Mouse (Mus musculus): ENCODE measurements around the gene Rps6kb2. TPM values are rescaled to one million over a fixed set of nuclear protein-coding genes. Genes with fewer than 3 reads are reported as not detected.
A peak's percentile ranks its signal among the peaks of the same experiment; 100 is the strongest.

Gene Rps6kb2
- polyA plus RNA-seq, 1 experiment from 2014 or later: 22.1 TPM

GRCm38 (mm10) chr19:4149764-4150461, 13.2 kb downstream of the Rps6kb2 start:
- WGBS (ENCODE audit: insufficient replicate concordance): 89% methylated on average over 17 of the region's 17 CpGs
- no peak for ATAC-seq
- peak overlapping the region; percentile 89 for H3K4me2 ChIP-seq (ENCODE audit: low read depth, low read length)
- peaks cover 48% of the 10 kb centered on the region for H3K4me1 ChIP-seq (ENCODE audit: insufficient read depth)
- peaks cover 30% of the 10 kb centered on the region for H3K36me3 ChIP-seq (replicated peaks; ENCODE audit: insufficient read depth, low read length)
- no peaks in the 10 kb centered on the region for H3K9me3 ChIP-seq (ENCODE audit: low read length)
- no peaks in the 10 kb centered on the region for H3K27me3 ChIP-seq (ENCODE audit: insufficient read depth, low read length)
- H3K27ac ChIP-seq (ENCODE audit: low read depth): no peak overlapping the region
- DNase-seq: no peak
- peak overlapping the region; percentile 94; the same call in 1 of the 2 replicates for H3K9ac ChIP-seq (replicated peaks)
- TF ChIP-seq EP300 (IDR thresholded peaks at IDR 0.05; ENCODE audit: low read depth) (no peak), CTCF (IDR thresholded peaks at IDR 0.05; ENCODE audit: low read depth) (no peak)
- H3K4me3 ChIP-seq (ENCODE audit: low read depth, low read length): peak overlapping the region; percentile 86; the same call in 1 of the 2 replicates

GRCm38 (mm10) chr19:4149283-4149682, 13.9 kb downstream of the Rps6kb2 start:
- peaks cover 43% of the 10 kb centered on the region for H3K4me1 ChIP-seq (ENCODE audit: insufficient read depth)
- H3K4me3 ChIP-seq (ENCODE audit: low read depth, low read length): peak overlapping the region; percentile 86
- H3K9ac ChIP-seq (replicated peaks): peak overlapping the region; percentile 94
- no peak for ATAC-seq
- WGBS (ENCODE audit: insufficient replicate concordance): 69% methylated on average over 11 of the region's 11 CpGs
- H3K27me3 ChIP-seq (ENCODE audit: insufficient read depth, low read length): no peaks in the 10 kb centered on the region
- DNase-seq: no peak
- H3K9me3 ChIP-seq (ENCODE audit: low read length): no peaks in the 10 kb centered on the region
- TF ChIP-seq CTCF (IDR thresholded peaks at IDR 0.05; ENCODE audit: low read depth): no peak
- TF ChIP-seq EP300 (IDR thresholded peaks at IDR 0.05; ENCODE audit: low read depth): no peak
- peak overlapping the region; percentile 89 for H3K4me2 ChIP-seq (ENCODE audit: low read depth, low read length)
- H3K36me3 ChIP-seq (replicated peaks; ENCODE audit: insufficient read depth, low read length): peaks cover 30% of the 10 kb centered on the region
- H3K27ac ChIP-seq (ENCODE audit: low read depth): peak overlapping the region; percentile 84; the same call in 1 of the 2 replicates

GRCm38 (mm10) chr19:4148819-4149218, 14.3 kb downstream of the Rps6kb2 start:
- peak; percentile 33 for ATAC-seq
- peak overlapping the region; percentile 94 for H3K9ac ChIP-seq (replicated peaks)
- peaks cover 30% of the 10 kb centered on the region for H3K36me3 ChIP-seq (replicated peaks; ENCODE audit: insufficient read depth, low read length)
- DNase-seq: no peak
- peak overlapping the region; percentile 84 for H3K27ac ChIP-seq (ENCODE audit: low read depth)
- 2% methylated on average over 8 of the region's 8 CpGs for WGBS (ENCODE audit: insufficient replicate concordance)
- peaks cover 45% of the 10 kb centered on the region for H3K4me1 ChIP-seq (ENCODE audit: insufficient read depth)
- H3K9me3 ChIP-seq (ENCODE audit: low read length): no peaks in the 10 kb centered on the region
- H3K27me3 ChIP-seq (ENCODE audit: insufficient read depth, low read length): no peaks in the 10 kb centered on the region
- H3K4me2 ChIP-seq (ENCODE audit: low read depth, low read length): peak overlapping the region; percentile 89
- TF ChIP-seq EP300 (IDR thresholded peaks at IDR 0.05; ENCODE audit: low read depth): no peak
- TF ChIP-seq CTCF (IDR thresholded peaks at IDR 0.05; ENCODE audit: low read depth): no peak
- peak overlapping the region; percentile 86 for H3K4me3 ChIP-seq (ENCODE audit: low read depth, low read length)

- H3K4me1 ChIP-seq (ENCODE audit: insufficient read depth): peaks cover 45% of the 10 kb centered on the region
- under 1% methylated on average over 31 of the region's 33 CpGs for WGBS (ENCODE audit: insufficient replicate concordance)
- peak within 1 kb of the TSS; percentile 89 for H3K4me2 ChIP-seq (ENCODE audit: low read depth, low read length)
- no peaks in the 10 kb centered on the region for H3K27me3 ChIP-seq (ENCODE audit: insufficient read depth, low read length)
- no peaks in the 10 kb centered on the region for H3K9me3 ChIP-seq (ENCODE audit: low read length)
- peak within 1 kb of the TSS; percentile 86 for H3K4me3 ChIP-seq (ENCODE audit: low read depth, low read length)
- H3K27ac ChIP-seq (ENCODE audit: low read depth): peak within 1 kb of the TSS; percentile 84
- DNase-seq: peak; percentile 97
- H3K9ac ChIP-seq (replicated peaks): peak within 1 kb of the TSS; percentile 94
- peaks cover 27% of the 10 kb centered on the region for H3K36me3 ChIP-seq (replicated peaks; ENCODE audit: insufficient read depth, low read length)
- peak; percentile 91 for ATAC-seq
- TF ChIP-seq EP300 (IDR thresholded peaks at IDR 0.05; ENCODE audit: low read depth) (no peak), CTCF (IDR thresholded peaks at IDR 0.05; ENCODE audit: low read depth) (no peak)
Observed at GRCm38 (mm10) chr19:4148491-4148806, 14.7 kb downstream of the Rps6kb2 start, which contains the start of gene Coro1b. Gene Coro1b (plus strand): TSS chr19:4148619.

- no peak for ATAC-seq
- H3K4me1 ChIP-seq (ENCODE audit: insufficient read depth): peaks cover 45% of the 10 kb centered on the region
- peak overlapping the region; percentile 14; the same call in 1 of the 2 replicates for H3K27ac ChIP-seq (ENCODE audit: low read depth)
Observed at GRCm38 (mm10) chr19:4147782-4148490, 15.2 kb downstream of the Rps6kb2 start.

GRCm38 (mm10) chr19:4147022-4147405, 16.1 kb downstream of the Rps6kb2 start:
- no peak overlapping the region for H3K4me2 ChIP-seq (ENCODE audit: low read depth, low read length)
- peaks cover 45% of the 10 kb centered on the region for H3K4me1 ChIP-seq (ENCODE audit: insufficient read depth)
- TF ChIP-seq CTCF (IDR thresholded peaks at IDR 0.05; ENCODE audit: low read depth): no peak
- no peak for TF ChIP-seq EP300 (IDR thresholded peaks at IDR 0.05; ENCODE audit: low read depth)
- 56% methylated on average over 3 of the region's 3 CpGs for WGBS (ENCODE audit: insufficient replicate concordance)
- H3K9ac ChIP-seq (replicated peaks): no peak overlapping the region
- H3K27ac ChIP-seq (ENCODE audit: low read depth): no peak overlapping the region
- peaks cover 17% of the 10 kb centered on the region for H3K36me3 ChIP-seq (replicated peaks; ENCODE audit: insufficient read depth, low read length)
- no peaks in the 10 kb centered on the region for H3K9me3 ChIP-seq (ENCODE audit: low read length)
- DNase-seq (no peak), ATAC-seq (no peak)
- H3K4me3 ChIP-seq (ENCODE audit: low read depth, low read length): no peak overlapping the region
- no peaks in the 10 kb centered on the region for H3K27me3 ChIP-seq (ENCODE audit: insufficient read depth, low read length)

More at GRCm38 (mm10) chr19:4147782-4148490, 15.2 kb downstream of the Rps6kb2 start:
- Histone ChIP-seq H3K4me2 (ENCODE audit: low read depth, low read length) (peak overlapping the region; percentile 89), H3K9ac (replicated peaks) (peak overlapping the region; percentile 94), H3K27me3 (ENCODE audit: insufficient read depth, low read length) (no peaks in the 10 kb centered on the region), H3K4me3 (ENCODE audit: low read depth, low read length) (peak overlapping the region; percentile 86), H3K9me3 (ENCODE audit: low read length) (no peaks in the 10 kb centered on the region), H3K36me3 (replicated peaks; ENCODE audit: insufficient read depth, low read length) (peaks cover 23% of the 10 kb centered on the region)
- TF ChIP-seq EP300 (IDR thresholded peaks at IDR 0.05; ENCODE audit: low read depth): no peak
- no peak for TF ChIP-seq CTCF (IDR thresholded peaks at IDR 0.05; ENCODE audit: low read depth)
- WGBS (ENCODE audit: insufficient replicate concordance): 44% methylated on average over 9 of the region's 9 CpGs
- no peak for DNase-seq

Measured in liver, postnatal 0 days (tissue).